Mouse (Mus musculus): ENCODE measurements around the gene Olfr945.

The Olfr945 gene

DNA sequence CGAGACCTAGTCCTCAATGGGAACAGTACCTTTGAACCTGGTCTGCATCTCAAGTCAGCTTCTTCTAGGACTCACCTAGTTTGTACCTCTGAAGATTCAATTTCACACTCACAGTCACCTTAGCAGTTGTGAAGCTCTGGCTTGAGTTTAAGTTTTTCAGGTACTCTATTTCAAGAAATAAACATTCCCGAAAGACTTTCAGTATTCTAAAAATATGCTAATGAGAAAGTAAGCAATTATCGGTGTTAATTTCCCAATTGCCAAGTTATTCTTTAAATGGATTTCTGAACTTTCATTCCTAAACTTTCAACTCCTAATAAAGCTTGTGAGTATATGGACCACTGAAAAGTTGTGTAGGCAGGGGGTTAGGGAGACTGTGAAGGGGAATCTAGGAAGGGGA lies at the start of gene Olfr945:
Gene Olfr945, minus strand, starts transcription at position 101 of the 400 bp plus-strand sequence.
- DNase-seq, result no peak

DNA sequence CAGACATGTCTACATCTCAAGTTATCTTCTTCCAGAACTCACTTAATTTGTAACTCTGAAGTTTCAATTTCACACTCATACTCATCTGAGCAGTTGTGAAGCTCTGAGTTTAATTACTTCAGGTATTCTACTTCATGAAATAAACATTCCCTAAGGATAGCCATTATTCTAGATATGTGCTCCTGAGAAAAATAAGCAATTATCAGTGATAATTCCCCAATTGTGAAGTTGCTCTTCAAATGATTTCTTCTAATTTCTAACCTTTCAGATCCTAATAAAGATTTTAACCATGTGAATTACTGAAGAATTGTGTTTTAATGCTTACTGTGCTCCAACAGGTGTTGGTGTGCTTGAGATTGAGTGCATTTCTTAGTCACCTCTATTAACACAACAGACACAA lies 49.3 kb upstream of the Olfr945 start, which contains the start of gene Olfr948:
Gene Olfr948, minus strand, starts transcription at position 101 of the 400 bp plus-strand sequence.
- DNase-seq, result no peak

DNA sequence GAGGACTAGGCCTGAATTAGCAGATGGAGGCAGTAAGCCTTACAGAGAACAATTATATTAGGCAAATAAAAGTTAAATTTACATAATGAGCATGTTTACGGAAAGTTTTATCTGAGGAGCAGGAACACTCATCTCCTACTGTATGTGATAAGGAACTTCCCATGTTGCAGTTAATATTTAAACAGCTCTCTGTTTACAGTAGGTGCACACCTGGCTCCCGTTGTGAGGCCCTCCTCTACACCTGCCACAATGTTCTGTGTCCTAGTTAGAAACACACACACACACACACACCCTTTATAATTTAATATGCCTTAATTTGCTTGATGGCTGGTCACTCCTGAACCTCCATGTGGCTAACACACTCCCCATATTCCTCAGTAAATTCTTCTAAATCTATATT lies 10.5 kb upstream of the Olfr945 start:
- no peak for DNase-seq

- DNase-seq, result no peak
Measured at GRCm38 (mm10) chr9:39249894-39250293, 26.7 kb downstream of the Olfr945 start, which contains the start of gene Olfr1537. Gene Olfr1537 (minus strand): TSS chr9:39249994.

Measured in kidney, postnatal 25 days (tissue).